Mouse (Mus musculus) heart, postnatal 10 days (tissue): ENCODE data around the gene Lztfl1. TPM values are rescaled to one million over a fixed set of nuclear protein-coding genes. Genes with fewer than 3 reads are reported as not detected.
"Not testable (repeated sequence)": the region's sequence is repeated elsewhere in the genome, so short reads cannot be mapped to it uniquely, and the experiment has no call there.

ENCODE experiments used
- DNase-seq, 2 experiments: peaks; one replicate each; pipeline ENCODE4 v3.0.0; 2021
- intact Hi-C: fragments of 180-260 bp; cut with DNase I; formaldehyde crosslinking; loops from one replicate; pipeline ENCODE4 v1.15.1; 2025
- total RNA-seq, 2 experiments: library from RNA; stranded (reverse); gene quantifications; 2 replicates each; pipeline ENCODE4 v1.2.3; 2021

Lztfl1 gene
- total RNA-seq: 10 to 100 TPM; 38.3 to 42.2 TPM

DNA sequence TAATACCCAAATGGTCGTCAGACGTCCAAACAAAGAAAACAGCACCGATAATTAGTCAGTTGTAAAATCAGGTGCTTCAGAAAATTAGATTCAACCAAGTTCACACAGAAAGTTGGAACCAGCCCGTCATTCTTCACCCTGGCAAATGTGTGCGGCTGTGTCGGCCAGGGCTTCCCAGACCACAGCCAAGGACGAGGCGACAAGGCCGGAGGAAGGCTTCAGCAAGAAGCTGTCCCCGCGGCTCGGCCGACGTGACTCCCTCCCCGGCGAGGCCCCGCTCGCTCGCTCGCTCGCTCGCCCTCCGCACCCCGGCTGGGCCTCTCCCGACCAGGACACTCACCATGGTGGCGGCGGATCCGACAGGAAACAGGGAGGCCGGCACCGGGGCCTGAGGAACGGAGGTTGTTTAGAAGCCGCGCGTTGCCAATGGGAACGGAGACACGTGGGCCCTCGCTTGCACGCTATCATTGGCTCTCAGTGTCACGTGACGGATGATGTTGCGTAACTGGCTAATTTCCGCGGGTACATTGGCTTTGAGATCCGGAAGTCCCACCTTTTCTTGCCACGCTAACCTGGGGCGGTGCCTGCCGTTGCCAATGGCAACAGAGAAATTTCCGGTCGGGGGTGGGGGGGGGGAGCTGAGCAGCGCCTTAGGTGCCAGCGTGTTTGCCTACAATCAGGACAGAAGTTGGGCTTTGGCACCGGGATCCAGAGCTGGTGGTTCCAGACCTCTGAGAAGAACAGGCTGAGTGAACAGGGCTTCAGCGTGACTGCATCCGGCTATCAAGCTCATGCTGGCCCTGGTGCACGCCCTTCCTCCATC, at the start of gene Lztfl1:
Gene Lztfl1, minus strand, starts transcription at position 512 of the 823 bp plus-strand sequence.
- intact Hi-C loops: loop anchor here (10.0 kb wide), 1 partner anchor 263 kb away; no protein-coding TSS in a partner anchor
- peak; percentile 97 for DNase-seq

DNA sequence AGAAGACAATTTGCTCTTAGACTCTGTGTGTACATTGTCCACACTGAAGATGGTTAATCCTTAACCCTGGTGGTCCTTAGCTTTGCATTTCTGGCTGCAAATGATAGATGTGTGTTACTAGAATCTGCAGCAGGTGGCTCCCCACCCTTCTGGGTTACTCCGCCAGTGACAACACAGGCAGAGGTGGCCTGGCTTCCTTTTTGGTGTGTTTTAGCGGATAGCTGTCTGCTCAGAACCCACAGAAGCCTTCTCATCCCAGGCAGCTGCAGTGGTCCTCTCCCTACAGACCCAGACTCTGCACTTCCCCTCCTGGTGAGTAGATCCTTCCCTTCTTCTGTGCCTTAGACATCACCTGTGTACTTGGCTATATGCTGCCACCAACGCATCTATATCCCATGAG, 49.5 kb upstream of the Lztfl1 start:
- intact Hi-C loops: no loop called here
- no peak for DNase-seq

DNA sequence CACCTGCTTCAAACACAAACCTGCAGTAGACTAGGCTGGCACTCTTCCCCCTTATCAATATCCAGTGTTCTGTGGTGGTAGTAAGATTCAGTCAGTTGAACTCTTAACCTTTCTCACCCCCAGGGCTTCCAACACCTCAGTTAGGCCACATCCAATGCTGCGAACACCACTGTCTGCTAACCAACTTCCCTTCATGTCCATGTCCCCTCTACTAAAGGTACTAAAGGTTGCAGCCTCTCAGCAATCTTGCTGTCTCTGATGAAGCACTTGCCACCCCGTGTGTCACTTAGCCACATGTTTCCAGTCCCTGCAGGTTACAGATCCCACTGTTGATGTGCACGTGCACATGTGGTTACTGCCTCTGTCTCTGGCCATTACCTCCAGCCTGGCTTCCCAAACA, 46.3 kb upstream of the Lztfl1 start:
- intact Hi-C loops: no loop called here

DNA sequence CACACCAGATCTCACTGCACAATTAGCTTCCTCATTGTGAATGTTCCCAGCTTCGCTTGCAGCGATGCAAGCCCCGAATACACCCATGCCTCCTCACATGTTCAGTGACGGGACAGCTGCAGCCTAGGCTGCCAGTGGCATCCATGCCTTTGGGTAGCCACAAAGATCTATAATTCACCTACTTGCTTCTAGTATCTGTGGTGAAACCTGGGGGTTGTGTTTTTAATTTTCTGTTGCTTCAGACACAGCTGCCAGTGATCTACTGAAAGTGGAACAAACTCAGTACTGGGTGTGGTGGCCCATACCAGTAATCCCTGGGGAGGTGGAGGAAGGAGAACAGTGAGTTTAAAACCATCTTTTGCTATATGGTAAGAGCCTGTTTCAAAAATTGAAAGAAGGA, 45.4 kb upstream of the Lztfl1 start:
- intact Hi-C loops: no loop called here
- peak; percentile 24 to 32 for DNase-seq

More for the DNA sequence above, 46.3 kb upstream of the Lztfl1 start:
- DNase-seq: no peak

- DNase-seq: no peak
- intact Hi-C loops: no loop called here
Measured at GRCm38 (mm10) chr9:123760806-123761205, 43.3 kb upstream of the Lztfl1 start.

DNA sequence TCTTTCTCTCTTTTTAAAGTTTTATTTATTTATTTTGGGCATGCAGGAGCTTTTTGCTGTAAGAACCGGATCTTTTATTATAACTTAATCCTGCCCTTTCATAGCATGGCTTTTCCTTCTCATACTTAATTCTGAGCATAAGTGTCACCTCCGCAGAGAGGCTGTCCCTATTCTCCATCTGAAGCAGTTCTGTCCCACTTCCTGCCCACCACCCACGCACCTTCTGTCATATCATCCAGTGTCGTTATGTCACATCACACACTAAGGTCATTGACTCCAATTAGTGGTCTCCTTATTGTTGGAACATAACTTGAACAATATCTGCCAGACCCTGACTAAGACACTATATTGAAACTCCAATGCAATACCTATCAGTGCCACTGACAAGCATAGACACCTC, 41.1 kb upstream of the Lztfl1 start:
- intact Hi-C loops: no loop called here
- no peak for DNase-seq

DNA sequence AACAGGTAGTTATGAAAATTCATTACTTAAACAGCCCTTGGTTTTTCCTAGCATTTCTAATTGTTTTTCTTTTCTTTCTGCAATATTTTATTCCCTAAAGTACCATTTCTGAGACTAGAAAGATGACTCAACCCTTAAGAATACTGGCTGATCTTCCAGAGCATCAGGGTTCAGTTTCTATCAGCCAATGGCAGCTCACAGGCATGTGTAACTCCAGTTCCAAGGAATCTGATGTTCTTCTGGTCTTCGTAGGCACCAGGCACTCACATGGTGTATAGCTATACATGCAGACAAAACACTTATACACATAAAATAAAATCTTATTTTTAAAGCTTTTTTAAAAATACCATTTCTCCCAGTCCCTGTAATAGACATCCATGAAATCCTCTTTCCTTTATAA, 40.7 kb upstream of the Lztfl1 start:
- intact Hi-C loops: no loop called here
- no peak for DNase-seq

DNA sequence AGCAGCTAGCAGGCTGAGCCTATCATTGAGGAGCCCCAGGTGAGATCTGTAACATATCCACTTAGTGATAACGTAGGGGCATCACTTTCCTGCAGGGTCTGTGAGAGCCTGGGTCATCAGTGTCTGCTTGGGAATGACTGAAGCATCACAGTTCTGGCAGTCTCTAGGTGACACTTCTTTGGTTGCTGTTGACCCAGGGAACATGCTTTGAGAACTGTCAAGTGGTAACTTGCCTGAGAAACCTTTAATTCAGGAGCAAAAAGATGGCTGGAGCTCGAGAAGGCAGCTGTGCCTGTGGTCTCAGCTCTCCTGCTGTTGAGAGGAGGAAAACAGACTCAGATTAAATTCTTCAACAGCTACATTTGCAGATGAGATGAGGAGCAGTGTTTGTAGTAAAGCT, 39.8 kb upstream of the Lztfl1 start:
- intact Hi-C loops: no loop called here
- no peak for DNase-seq

GRCm38 (mm10) chr9:123756752-123757151, 39.3 kb upstream of the Lztfl1 start:
- intact Hi-C loops: no loop called here
- DNase-seq: no peak

GRCm38 (mm10) chr9:123754333-123754732, 36.8 kb upstream of the Lztfl1 start:
- peak in 1 of 2 experiments; percentile 22 for DNase-seq

GRCm38 (mm10) chr9:123749687-123750086, 32.2 kb upstream of the Lztfl1 start:
- intact Hi-C loops, DNase-seq: not testable (repeated sequence)

More at GRCm38 (mm10) chr9:123754333-123754732, 36.8 kb upstream of the Lztfl1 start:
- intact Hi-C loops: no loop called here

DNA sequence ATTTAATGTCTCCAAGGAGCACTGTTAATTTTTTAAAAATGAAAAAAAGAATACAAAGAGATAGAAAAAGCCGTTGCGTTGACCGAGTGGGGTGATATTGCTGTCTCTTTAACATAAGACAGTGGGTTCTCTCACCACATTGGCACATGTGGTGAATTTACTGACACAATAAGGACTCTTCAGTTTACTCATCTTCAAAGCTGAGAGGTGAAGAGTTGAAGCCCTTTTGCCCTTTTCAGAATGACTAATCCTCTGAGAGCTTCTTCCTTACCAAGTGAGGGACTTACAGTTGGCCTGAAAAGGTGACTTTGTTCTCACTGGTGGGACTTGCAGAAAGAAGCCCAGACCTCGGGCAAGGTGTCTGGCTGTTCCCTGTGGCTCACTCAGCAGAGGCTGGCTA, 23.3 kb upstream of the Lztfl1 start:
- DNase-seq: no peak
- intact Hi-C loops: no loop called here

DNA sequence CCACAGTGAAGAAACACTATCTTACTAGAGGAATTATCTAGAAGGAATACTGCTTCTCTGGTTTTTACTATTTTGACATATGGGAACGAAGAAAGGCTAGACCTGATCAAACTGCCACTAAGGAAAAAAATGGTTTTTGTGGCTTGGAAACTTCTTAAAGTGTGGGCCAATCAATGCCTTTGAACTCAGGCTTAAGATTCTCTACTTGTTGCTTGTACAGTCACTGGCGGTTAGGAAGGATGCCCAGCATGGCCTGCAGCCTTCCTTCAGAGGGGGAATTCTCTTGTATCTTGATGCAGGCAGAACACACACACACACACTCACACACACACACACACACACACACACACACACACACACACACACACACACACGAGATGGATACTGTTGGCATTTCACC, 16.6 kb upstream of the Lztfl1 start:
- intact Hi-C loops: no loop called here
- DNase-seq: no peak

DNA sequence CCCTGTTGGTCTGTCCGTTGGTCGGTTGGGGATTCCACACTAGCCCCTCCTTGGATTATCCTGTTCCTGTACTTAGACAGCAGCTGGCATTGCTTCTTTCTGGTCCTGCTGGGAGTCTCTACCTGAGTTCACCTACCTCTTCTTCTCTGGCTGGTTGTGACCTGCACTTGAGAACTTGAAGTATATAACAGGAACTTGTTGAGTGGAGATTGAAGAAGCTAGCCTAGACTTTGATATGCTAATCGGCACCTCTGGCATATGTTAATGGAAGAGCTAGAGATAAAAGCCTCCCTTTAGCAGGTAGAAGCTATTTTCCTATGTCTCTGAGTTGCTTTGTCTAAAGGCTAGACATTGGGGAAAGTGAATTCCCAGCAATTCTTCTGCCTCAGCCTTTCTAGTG, 13.8 kb upstream of the Lztfl1 start:
- no peak for DNase-seq
- intact Hi-C loops: no loop called here

- intact Hi-C loops: no loop called here
- DNase-seq: no peak
Measured at GRCm38 (mm10) chr9:123722737-123723493, 5.4 kb upstream of the Lztfl1 start.

GRCm38 (mm10) chr9:123716301-123716700, 1.2 kb downstream of the Lztfl1 start:
- DNase-seq: no peak
- intact Hi-C loops: loop anchor here (10.0 kb wide), 1 partner anchor 262 kb away; no protein-coding TSS in a partner anchor

DNA sequence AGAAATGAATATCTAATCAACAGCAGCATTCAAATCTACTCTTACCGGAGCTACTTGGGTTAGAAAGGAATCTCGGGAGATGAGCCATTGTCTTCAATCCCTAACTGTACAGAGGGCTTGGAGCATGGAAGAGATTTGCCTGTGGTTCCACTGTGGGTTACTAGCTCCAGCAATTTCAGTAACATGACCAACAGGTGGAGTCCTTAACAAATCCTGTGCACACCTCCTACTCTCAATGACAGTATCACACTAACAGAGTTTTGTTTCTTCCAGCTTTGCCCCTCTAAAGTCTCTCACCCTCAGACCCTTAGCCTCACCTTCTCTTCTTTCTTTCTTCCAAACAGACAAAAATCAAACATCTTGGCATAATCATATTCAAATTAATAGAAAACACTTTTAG, 4.4 kb downstream of the Lztfl1 start:
- intact Hi-C loops: loop anchor here (2.0 to 10.0 kb wide), 2 partner anchors 84 to 258 kb away; no protein-coding TSS in a partner anchor
- DNase-seq: no peak

- intact Hi-C loops: loop anchor here (5.0 kb wide), 1 partner anchor 72 kb away; no protein-coding TSS in a partner anchor
- DNase-seq: no peak
Measured at GRCm38 (mm10) chr9:123709226-123709625, 8.3 kb downstream of the Lztfl1 start.

DNA sequence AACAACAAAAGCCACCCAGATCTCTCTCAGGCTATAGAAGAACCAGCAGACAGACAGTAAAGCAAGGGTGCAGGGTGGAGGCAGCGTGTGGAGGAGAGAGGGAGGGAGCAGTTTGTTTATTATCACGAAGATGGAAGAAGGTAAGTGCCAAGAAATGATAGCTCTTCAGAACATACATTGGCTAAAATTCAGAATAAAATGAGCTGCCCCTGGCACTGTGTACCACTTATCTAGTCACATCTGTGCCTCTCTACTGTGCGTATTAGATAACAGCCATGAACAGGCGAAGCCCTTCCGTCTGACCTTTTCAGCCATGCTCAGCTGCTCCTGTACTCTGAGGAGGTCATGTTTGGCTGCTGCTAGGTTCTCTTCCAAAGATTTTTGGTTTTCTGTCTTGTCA, 15.7 kb downstream of the Lztfl1 start:
- intact Hi-C loops: no loop called here
- no peak for DNase-seq

GRCm38 (mm10) chr9:123695634-123696302, 21.7 kb downstream of the Lztfl1 start:
- DNase-seq: no peak
- intact Hi-C loops: no loop called here

DNA sequence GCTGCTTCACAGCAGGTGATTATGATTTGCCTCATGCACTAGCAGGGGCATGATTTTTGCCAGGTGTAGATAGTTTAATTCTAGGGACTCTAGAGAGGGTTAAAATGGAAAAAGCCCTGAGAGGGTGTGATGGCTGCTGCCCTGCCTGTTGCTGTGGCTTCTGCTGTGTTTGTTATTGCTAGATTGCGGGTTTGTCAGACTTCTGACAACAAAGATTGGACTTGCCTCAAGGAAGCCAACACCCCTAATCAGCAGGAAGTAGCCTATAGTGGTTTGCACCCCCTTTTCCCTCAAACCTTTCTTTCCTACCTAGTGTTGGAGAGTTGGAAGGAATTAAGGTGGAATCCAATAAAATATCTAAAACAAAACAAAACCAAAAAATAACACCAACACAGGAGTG, 29.3 kb downstream of the Lztfl1 start:
- intact Hi-C loops: no loop called here
- DNase-seq: no peak
